Mouse (Mus musculus): ENCODE measurements at regions not wholly inside any gene's neighbourhood (a gene's known extent, or its start where the extent isn't known, plus 50 kb on each side); places are given as distances from the start of the nearest gene placed in this dataset.

DNA sequence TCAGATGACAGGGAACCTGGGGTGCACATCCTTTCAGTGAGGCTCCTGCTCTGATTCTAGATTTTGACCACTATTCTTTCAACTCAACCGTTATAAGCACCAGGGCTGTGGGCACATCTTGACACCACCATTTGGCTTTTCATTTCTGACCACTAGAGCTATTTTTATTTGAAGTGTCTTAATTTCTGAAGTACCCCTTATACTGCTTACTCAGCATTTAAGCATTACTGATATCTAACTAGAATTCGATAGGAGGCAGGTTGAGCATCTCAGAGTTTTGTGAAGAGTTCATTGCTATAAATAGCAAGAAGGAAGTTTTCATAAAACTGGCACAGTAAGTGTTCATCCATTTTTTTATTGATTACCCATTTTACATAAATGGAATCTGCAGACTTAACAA is 362.4 kb downstream of the Rnf144b start:
- TF ChIP-seq POLR2A (IDR thresholded peaks at IDR 0.05; ENCODE audit: control insufficient read depth, low read depth, low read length) (no peak), CTCF (IDR thresholded peaks at IDR 0.05; ENCODE audit: control insufficient read depth, insufficient read depth, insufficient replicate concordance, low read depth, low read length) (no peak)
